Mouse (Mus musculus) left cerebral cortex, adult 9 months (tissue): ENCODE results near the gene Sbsn.

ENCODE experiments used
- DNase-seq, 2 experiments: peaks; one replicate each; pipeline ENCODE4 v3.0.0; 2022; ENCODE audit warnings: low spot score in 2 of 2

Sbsn gene

GRCm38 (mm10) chr7:30757001-30757400, 5.7 kb downstream of the Sbsn start:
- no peak for DNase-seq

GRCm38 (mm10) chr7:30758853-30759252, 7.6 kb downstream of the Sbsn start:
- DNase-seq: no peak

- no peak for DNase-seq
Observed at GRCm38 (mm10) chr7:30761769-30762352, 10.6 kb downstream of the Sbsn start.

DNA sequence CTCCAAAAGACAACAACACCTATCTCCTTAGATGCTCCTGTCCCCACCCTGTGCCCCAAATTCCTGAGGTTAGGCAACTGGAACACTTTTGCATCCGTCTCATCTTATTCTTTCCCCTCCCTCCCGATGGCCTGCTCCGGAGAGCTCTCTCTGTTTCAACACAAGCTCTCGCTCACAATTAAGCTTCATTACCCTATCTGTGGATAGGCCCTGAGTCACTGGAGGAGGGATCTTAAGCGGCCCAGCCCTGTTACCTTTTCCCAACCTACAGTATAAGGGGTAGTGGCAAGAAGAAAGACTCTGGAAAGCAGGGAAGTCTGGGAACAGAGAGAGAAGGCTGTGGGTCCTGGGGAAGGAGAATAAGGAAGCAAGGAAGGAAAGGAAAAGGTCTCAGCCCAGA, 12.2 kb downstream of the Sbsn start, which contains the start of gene Dmkn:
Dmkn (plus strand) TSS at position 301 of the 400 bp plus-strand sequence.
- no peak for DNase-seq

DNA sequence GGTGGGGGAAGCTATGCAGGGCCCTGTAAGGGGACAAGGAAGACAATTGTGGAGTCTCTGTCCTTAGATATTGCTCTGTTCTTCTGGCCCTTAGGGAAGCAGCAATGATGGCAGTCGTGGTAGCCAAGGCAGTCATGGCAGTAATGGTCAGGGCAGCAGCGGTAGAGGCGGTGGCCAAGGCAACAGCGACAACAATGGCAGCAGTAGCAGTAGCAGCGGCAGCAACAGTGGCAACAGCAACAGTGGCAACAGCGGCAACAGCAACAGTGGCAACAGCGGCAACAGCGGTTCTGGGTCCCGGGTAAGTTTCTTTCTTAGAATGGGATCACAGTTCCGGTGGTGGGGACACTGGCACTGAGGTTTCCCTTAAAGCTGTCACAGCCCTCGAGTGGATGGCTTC, 13.9 kb downstream of the Sbsn start:
- no peak for DNase-seq

DNA sequence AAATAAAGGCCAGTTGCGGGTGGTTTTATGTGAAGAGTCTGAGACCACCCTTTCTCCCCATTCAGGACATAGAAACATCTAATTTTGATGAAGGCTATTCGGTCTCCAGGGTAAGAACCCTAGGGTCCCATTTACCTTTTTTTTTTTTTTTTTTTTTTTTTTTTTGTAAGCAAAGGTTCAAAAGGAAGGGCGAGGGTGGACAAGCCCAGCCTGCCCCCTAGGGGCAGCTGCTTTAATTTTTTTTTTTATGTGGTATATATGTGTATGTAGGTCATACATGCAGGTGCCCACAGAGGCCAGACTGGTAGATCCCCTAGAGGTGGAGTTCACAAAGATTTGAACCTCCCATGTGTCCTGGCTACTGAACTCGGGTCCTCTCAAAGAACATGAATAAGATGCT, 15.1 kb downstream of the Sbsn start:
- DNase-seq: no peak

DNA sequence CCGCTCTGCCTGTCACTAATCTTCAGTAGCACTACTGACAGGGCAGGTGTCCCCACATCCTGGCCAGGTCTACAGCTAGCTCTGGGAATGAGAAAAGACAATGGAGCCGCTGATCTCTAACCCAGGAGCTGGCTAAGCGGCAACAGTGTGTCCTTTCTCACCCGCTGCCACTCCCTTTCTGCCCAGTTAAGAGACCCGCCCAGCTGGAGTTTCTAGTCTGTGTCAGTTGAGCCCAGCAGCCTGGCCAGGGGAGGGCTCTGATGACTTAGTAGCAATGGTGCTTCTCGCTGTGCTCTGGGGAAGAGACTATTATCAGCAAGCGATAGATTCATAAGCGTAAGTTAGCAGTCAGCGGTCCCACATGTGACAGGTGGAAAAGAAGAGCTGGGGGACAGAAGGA, 18.0 kb downstream of the Sbsn start:
- DNase-seq: no peak

DNA sequence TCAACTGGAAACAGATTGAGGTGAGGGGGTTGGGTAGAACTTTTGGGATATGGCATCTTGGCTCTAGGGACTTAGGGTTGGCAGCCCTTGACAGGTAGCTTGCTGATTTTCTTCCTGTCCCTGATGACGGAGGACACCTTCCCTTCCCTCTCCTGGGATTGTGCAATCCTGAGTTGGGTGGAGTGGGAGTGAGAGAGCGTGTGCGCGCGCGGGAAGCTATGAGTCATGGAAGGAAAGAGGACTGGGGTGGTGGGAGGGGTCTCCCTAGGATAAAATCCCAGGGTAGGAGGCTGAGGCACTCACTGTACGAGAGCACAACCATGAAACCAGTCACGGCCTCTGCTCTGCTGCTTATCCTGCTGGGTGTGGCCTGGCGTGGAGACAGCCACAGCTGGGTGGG, 24.8 kb downstream of the Sbsn start:
- DNase-seq: no peak

- no peak for DNase-seq
Observed at GRCm38 (mm10) chr7:30777081-30777579, 25.9 kb downstream of the Sbsn start.

- DNase-seq: no peak
Observed at GRCm38 (mm10) chr7:30777911-30778310, 26.6 kb downstream of the Sbsn start.

GRCm38 (mm10) chr7:30781792-30782191, 30.5 kb downstream of the Sbsn start:
- no peak for DNase-seq

- no peak for DNase-seq
Observed at GRCm38 (mm10) chr7:30782658-30783057, 31.4 kb downstream of the Sbsn start.

DNA sequence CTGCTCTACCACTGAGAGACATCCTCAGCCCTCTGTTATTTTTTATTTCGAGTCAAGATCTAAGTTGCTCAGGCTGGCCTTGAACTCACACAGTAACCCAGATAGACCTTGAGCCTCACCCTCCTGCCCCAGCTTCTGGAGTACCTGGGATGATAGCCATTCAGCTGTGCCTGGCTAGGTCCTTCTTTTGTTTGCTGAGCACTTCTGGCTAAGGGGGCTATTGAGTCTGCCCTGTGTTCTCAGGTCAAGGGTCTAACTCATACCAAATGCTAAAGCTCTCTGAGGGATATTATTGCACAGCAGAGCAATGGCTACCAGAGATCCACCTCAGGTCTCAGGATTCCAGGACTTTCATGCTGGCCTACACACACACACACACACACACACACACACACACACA, 33.9 kb downstream of the Sbsn start:
- DNase-seq: no peak

DNA sequence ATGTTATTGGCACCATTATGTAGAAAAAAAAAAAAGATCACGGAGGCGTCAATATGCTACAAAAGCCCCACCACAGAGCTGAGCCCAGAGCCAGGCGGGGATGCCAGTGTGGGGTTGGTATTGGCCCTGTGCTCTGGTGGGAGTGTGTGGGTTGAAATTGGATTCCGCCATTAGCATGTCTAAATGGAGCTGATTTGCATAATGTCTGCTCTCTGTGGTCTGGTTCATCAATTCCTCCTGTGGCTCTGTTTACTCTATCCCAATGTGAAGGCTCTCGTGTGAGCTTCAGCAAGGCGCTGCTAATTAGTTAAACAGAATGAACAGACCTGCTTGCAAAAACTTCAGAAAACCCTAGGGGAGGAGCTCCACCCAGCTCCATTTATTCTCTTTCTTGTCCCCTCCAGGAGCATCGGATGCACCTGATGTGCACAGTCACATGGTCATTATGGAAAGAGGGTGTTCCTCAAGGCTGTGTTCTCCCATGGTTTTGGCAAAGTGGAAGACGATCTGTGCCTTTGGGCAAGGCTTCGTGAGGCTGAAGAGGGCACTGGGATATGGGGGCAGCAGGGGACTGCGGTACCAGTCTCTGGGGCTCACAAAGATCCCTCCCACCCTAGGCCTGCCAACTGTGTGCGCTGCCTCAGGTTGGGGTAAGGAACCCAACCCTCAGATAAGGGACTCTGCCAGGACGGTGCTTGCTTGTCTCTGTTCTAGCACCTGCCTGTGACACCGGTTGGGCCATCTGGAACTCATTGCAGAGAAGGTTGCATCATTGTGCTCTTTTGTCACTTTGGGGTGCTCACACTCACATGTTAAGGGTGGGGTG, 34.7 kb downstream of the Sbsn start:
- DNase-seq: peak in 1 of 2 experiments; percentile 5

- DNase-seq: no peak
Observed at GRCm38 (mm10) chr7:30787377-30788022, 36.2 kb downstream of the Sbsn start, which contains the start of gene Krtdap. TSS of gene Krtdap (plus strand) at chr7:30787896.

- DNase-seq: no peak
Observed at GRCm38 (mm10) chr7:30790141-30790540, 38.9 kb downstream of the Sbsn start.

- DNase-seq: no peak
Observed at GRCm38 (mm10) chr7:30791921-30792320, 40.6 kb downstream of the Sbsn start.

- no peak for DNase-seq
Observed at GRCm38 (mm10) chr7:30794921-30795320, 43.6 kb downstream of the Sbsn start.

GRCm38 (mm10) chr7:30796790-30797189, 45.5 kb downstream of the Sbsn start:
- peak in 1 of 2 experiments; percentile 49 for DNase-seq

DNA sequence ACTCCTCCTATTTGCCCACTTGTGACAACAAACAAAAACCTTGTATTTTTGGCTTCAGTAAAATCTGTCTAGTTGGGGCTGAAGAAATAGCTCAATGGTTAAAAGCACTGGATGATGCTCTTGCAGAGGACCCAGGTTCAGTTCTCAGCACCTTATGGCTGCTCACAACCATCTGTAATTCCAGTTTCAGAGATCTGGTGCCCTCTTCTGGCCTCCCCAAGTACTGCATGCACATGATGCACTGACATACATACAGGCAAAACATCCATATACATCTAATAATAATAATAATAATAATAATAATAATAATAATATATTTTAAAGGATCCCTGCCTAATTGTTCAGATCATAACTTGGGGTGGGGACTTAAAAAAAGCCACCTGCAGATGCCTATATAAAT, 49.4 kb downstream of the Sbsn start:
- DNase-seq: no peak

- no peak for DNase-seq
Observed at GRCm38 (mm10) chr7:30803256-30803655, 52.0 kb downstream of the Sbsn start.

DNA sequence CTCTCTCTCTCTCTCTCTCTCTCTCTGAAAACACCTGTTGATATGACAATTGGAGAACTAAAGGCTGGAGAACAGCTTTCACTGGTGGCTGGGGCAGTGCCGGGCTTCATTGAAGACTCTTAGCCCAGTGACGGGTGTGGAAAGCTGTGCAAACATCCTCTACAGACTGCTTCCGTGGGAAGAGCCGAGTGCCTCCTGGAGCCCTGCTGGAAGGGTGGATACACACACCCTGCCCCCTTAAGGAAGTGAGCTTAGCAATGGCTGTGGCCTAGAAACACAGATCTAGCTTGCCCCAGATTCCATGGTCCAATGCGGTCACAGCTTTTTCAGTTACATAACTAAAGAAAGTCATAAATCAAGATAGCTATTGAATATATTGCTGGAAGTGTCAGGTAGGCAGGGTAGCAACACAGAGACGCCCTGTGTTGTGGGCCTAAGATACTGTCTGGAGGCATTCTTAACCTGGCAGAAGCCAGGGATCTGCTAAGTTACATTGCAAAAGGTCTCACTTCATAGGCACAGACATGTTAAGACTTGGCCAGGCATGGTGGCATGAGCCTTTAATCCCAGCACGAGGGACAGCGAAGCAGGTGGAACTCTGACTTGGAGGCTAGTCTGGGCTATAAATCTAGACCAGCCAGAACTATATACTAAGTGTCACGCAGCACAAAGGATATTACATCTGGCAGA, 52.9 kb downstream of the Sbsn start:
- no peak for DNase-seq
